Mouse (Mus musculus): ENCODE measurements at regions not wholly inside any gene's neighbourhood (a gene's known extent, or its start where the extent isn't known, plus 50 kb on each side); places are given as distances from the start of the nearest gene placed in this dataset.

DNA sequence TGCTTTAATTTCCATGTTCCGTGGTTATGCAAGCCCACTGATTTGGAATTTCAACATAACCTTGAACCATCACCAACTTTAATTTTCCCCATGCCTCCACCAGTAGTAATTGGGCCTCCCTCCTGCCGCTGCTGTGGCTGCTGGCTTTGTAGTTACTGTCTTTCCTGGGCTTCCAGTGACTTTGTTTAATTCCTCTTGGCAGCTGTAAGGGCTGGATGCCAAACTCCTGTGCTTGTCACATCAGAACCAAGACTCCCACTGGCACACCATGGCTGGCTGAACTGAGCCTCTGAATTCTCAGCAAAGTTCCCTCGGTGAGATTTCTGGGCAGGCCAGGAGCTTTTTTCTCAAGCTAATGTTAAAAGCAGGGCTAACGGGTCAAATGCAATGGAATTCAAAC, 133.2 kb upstream of the Lyplal1 start:
- no peak overlapping the region for H3K27ac ChIP-seq (ENCODE audit: control insufficient read depth, low read depth, low read length)
- H3K4me1 ChIP-seq (ENCODE audit: control insufficient read depth in 1 of 2, insufficient read depth in 2 of 2, low read length in 2 of 2) = no peaks in the 10 kb centered on the region
- no peaks in the 10 kb centered on the region for H3K27me3 ChIP-seq (ENCODE audit: control insufficient read depth in 1 of 2, insufficient read depth in 2 of 2, low read length in 2 of 2)
- no peaks in the 10 kb centered on the region for H3K36me3 ChIP-seq (ENCODE audit: control insufficient read depth in 1 of 2, insufficient read depth in 2 of 2, low read length in 2 of 2)
- TF ChIP-seq SMC3 (IDR thresholded peaks at IDR 0.05; ENCODE audit: low read depth, low read length) = no peak
- TF ChIP-seq MXI1 (IDR thresholded peaks at IDR 0.05; ENCODE audit: low read depth, low read length) = no peak
- TF ChIP-seq NELFE (IDR thresholded peaks at IDR 0.05; ENCODE audit: low read depth, low read length) = no peak
- TF ChIP-seq MAZ (IDR thresholded peaks at IDR 0.05; ENCODE audit: low read depth, low read length) = no peak
- TF ChIP-seq USF1 (IDR thresholded peaks at IDR 0.05; ENCODE audit: low read depth, low read length) = no peak
- TF ChIP-seq ZNF384 (IDR thresholded peaks at IDR 0.05; ENCODE audit: low read depth, low read length) = no peak
- TF ChIP-seq SIN3A (IDR thresholded peaks at IDR 0.05; ENCODE audit: low read length) = no peak
- no peak for TF ChIP-seq RAD21 (IDR thresholded peaks at IDR 0.05; ENCODE audit: low read depth, low read length)
- no peak for TF ChIP-seq KAT2A (conservative IDR thresholded peaks at IDR 0.05; ENCODE audit: low read depth, low read length)
- TF ChIP-seq MAFK (IDR thresholded peaks at IDR 0.05; ENCODE audit: borderline replicate concordance, low read depth, low read length) = no peak
- TF ChIP-seq E2F4 (IDR thresholded peaks at IDR 0.05; ENCODE audit: borderline replicate concordance, low read depth, low read length) = no peak
- TF ChIP-seq ZC3H11A (IDR thresholded peaks at IDR 0.05; ENCODE audit: low read depth, low read length) = no peak
- TF ChIP-seq BHLHE40 (IDR thresholded peaks at IDR 0.05; ENCODE audit: borderline replicate concordance, low read depth, low read length) = no peak
- no peaks in the 10 kb centered on the region for H3K9me3 ChIP-seq (replicated peaks; ENCODE audit: insufficient read depth, low read length)
- H3K79me2 ChIP-seq (ENCODE audit: control insufficient read depth, insufficient read depth, low read length, poor library complexity) = no peaks in the 10 kb centered on the region
- no peak overlapping the region for H3K4me3 ChIP-seq (ENCODE audit: control insufficient read depth in 1 of 2, insufficient read depth in 1 of 2, low read depth in 2 of 2, low read length in 2 of 2)
- DNase-seq (ENCODE audit: low read depth, low spot score) = no peak
- H3K9ac ChIP-seq (ENCODE audit: control insufficient read depth, low read depth, low read length, poor library complexity, severe bottlenecking) = no peak overlapping the region

DNA sequence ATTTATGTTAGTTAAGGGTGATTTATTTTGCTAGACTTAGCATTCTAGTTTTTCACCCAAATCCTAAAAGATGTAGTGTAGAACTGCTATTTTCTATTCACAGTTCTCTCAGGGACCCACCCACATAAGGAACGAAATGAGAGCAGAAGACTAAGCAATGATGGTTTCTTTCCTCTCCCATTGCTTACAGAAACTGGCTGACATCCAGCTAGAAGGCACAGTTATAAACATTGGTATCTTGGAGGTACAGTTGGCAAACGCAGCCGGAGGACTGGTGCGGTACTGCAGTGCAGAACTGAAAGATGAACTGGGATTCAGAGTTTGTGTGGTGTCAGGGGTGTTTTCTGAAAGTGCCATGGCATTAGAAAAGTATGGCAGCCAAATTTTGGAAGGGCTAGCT, 132.1 kb upstream of the Lyplal1 start:
- no peaks in the 10 kb centered on the region for H3K36me3 ChIP-seq (ENCODE audit: control insufficient read depth in 1 of 2, insufficient read depth in 2 of 2, low read length in 2 of 2)
- no peak overlapping the region for H3K27ac ChIP-seq (ENCODE audit: control insufficient read depth, low read depth, low read length)
- no peaks in the 10 kb centered on the region for H3K4me1 ChIP-seq (ENCODE audit: control insufficient read depth in 1 of 2, insufficient read depth in 2 of 2, low read length in 2 of 2)
- H3K27me3 ChIP-seq (ENCODE audit: control insufficient read depth in 1 of 2, insufficient read depth in 2 of 2, low read length in 2 of 2) = no peaks in the 10 kb centered on the region
- no peaks in the 10 kb centered on the region for H3K9me3 ChIP-seq (replicated peaks; ENCODE audit: insufficient read depth, low read length)
- TF ChIP-seq MYC (IDR thresholded peaks at IDR 0.05; ENCODE audit: low read depth, low read length) (no peak), ELF1 (IDR thresholded peaks at IDR 0.05; ENCODE audit: low read depth, low read length) (no peak), UBTF (IDR thresholded peaks at IDR 0.05; ENCODE audit: borderline replicate concordance, insufficient read depth, low read depth, low read length) (no peak), HCFC1 (IDR thresholded peaks at IDR 0.05; ENCODE audit: low read depth, low read length) (no peak)
- H3K9ac ChIP-seq (ENCODE audit: control insufficient read depth, low read depth, low read length, poor library complexity, severe bottlenecking) = no peak overlapping the region
- no peak overlapping the region for H3K4me3 ChIP-seq (ENCODE audit: control insufficient read depth in 1 of 2, insufficient read depth in 1 of 2, low read depth in 2 of 2, low read length in 2 of 2)
- no peaks in the 10 kb centered on the region for H3K79me2 ChIP-seq (ENCODE audit: control insufficient read depth, insufficient read depth, low read length, poor library complexity)
- DNase-seq (ENCODE audit: low read depth, low spot score) = no peak

All from MEL (cell line).